Mouse (Mus musculus) limb, embryonic 11.5 days (tissue): ENCODE results near the gene Ap1b1. TPM values are rescaled to one million over a fixed set of nuclear protein-coding genes. Genes with fewer than 3 reads are reported as not detected.

Experiments used
- ATAC-seq: fragments of 200-750 bp; cut with Nextera tagmentation; 2 replicates; pipeline ENCODE4 v1.8.0; 2017; ENCODE audit warnings: low read depth; ENCODE audit not compliant: insufficient number of reproducible peaks, low FRiP score, low TSS enrichment
- DNase-seq: peaks from one replicate; pipeline ENCODE4 v3.0.0-alpha.2; 2015; ENCODE audit warnings: low spot score
- H3K27ac ChIP-seq: fragments of 300-500 bp; sonication (generic); replicated peaks from 2 replicates; pipeline ENCODE4 v1.5.1; 2014; ENCODE audit warnings: low read depth, mild to moderate bottlenecking, low read length
- H3K27me3 ChIP-seq: fragments of 300-500 bp; sonication (generic); 2 replicates; pipeline ENCODE4 v1.6.1; 2014; ENCODE audit warnings: mild to moderate bottlenecking, low read length, mixed read lengths; ENCODE audit not compliant: control insufficient read depth, insufficient read depth
- H3K36me3 ChIP-seq: fragments of 300-500 bp; sonication (generic); 2 replicates; pipeline ENCODE4 v1.6.1; 2014; ENCODE audit warnings: mild to moderate bottlenecking, low read length, moderate library complexity, mixed read lengths; ENCODE audit not compliant: control insufficient read depth, insufficient read depth
- H3K4me1 ChIP-seq: fragments of 300-500 bp; sonication (generic); 2 replicates; pipeline ENCODE4 v1.6.1; 2014; ENCODE audit warnings: low read length, mixed read lengths; ENCODE audit not compliant: control insufficient read depth, insufficient read depth
- H3K4me2 ChIP-seq: fragments of 300-500 bp; sonication (generic); 2 replicates; pipeline ENCODE4 v1.6.1; 2014; ENCODE audit warnings: low read depth, mild to moderate bottlenecking, moderate library complexity; ENCODE audit not compliant: severe bottlenecking
- H3K4me3 ChIP-seq: fragments of 300-500 bp; sonication (generic); 2 replicates; pipeline ENCODE4 v1.5.1; 2014; ENCODE audit warnings: low read depth, low read length
- H3K9ac ChIP-seq: fragments of 300-500 bp; sonication (generic); 2 replicates; pipeline ENCODE4 v1.6.1; 2014; ENCODE audit warnings: mild to moderate bottlenecking, low read length
- H3K9me3 ChIP-seq: fragments of 300-500 bp; sonication (generic); 2 replicates; pipeline ENCODE4 v1.6.1; 2016; ENCODE audit warnings: low read length; ENCODE audit not compliant: control insufficient read depth
- WGBS: fragments of 180-500 bp; shearing (Covaris S2); extraction: QIAGEN DNeasy Blood & Tissue Kit; methylation state at CpG from one replicate; pipeline ENCODE4 v1.1.7; 2014; 5-methylcytosine and 5-hydroxymethylcytosine counted together
- polyA plus RNA-seq: library from polyadenylated mRNA; unstranded; fragments of >200 nt; fragmentation: Nextera tagmentation; extraction: Ambion mirVana; gene quantifications from 2 replicates; pipeline ENCODE4 v1.2.1, GENCODE M21; 2014

Gene Ap1b1
- polyA plus RNA-seq, 1 experiment from 2014 or later, result 48.9 TPM

GRCm38 (mm10) chr11:5008867-5009266, 22.2 kb downstream of the Ap1b1 start:
- Histone ChIP-seq H3K27ac (no peak overlapping the region), H3K4me3 (no peak overlapping the region), H3K4me1 (no peaks in the 10 kb centered on the region), H3K27me3 (no peaks in the 10 kb centered on the region), H3K9me3 (no peaks in the 10 kb centered on the region), H3K36me3 (peaks cover 3% of the 10 kb centered on the region; the same call in 1 of the 2 replicates), H3K9ac (no peak overlapping the region), H3K4me2 (no peak overlapping the region)
- DNase-seq (no peak), ATAC-seq (no peak)
- 88% methylated on average over 3 of the region's 3 CpGs for WGBS

GRCm38 (mm10) chr11:5009354-5010074, 22.9 kb downstream of the Ap1b1 start:
- no peaks in the 10 kb centered on the region for H3K27me3 ChIP-seq

GRCm38 (mm10) chr11:5010205-5010604, 23.6 kb downstream of the Ap1b1 start:
- no peak for DNase-seq
- Histone ChIP-seq H3K4me2 (no peak overlapping the region), H3K9ac (no peak overlapping the region), H3K27ac (no peak overlapping the region), H3K27me3 (no peaks in the 10 kb centered on the region), H3K4me1 (no peaks in the 10 kb centered on the region), H3K9me3 (no peaks in the 10 kb centered on the region), H3K4me3 (no peak overlapping the region), H3K36me3 (peaks cover 5% of the 10 kb centered on the region; the same call in 1 of the 2 replicates)
- 95% methylated on average over 1 of the region's 1 CpGs for WGBS
- ATAC-seq, result no peak

More at GRCm38 (mm10) chr11:5009354-5010074, 22.9 kb downstream of the Ap1b1 start:
- Histone ChIP-seq H3K9ac (no peak overlapping the region), H3K4me1 (no peaks in the 10 kb centered on the region), H3K4me2 (no peak overlapping the region), H3K4me3 (no peak overlapping the region), H3K27ac (no peak overlapping the region), H3K36me3 (peaks cover 5% of the 10 kb centered on the region; the same call in 1 of the 2 replicates), H3K9me3 (no peaks in the 10 kb centered on the region)
- DNase-seq, result no peak
- WGBS, result 90% methylated on average over 3 of the region's 3 CpGs
- no peak for ATAC-seq

DNA sequence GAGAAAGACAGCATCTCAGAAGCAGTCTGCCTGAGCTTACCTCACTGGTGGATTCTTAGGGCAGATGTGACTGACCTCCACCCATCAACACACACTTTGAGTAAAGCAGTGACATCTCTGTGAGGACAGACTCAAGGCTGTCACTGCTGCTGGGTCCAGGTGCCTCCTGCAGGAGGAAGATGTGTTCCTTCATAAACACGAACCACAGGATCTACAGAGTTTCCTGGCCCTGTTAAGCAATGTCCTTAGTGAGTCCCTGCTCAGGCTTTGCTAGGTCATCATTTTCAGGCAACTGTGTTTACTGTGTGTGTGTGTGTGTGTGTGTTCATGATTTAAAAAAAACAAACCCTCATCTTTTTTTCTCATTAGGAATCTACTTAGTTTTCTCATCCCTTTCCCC, 24.9 kb downstream of the Ap1b1 start:
- no peaks in the 10 kb centered on the region for H3K4me1 ChIP-seq
- H3K27me3 ChIP-seq, result no peaks in the 10 kb centered on the region
- WGBS, result 86% methylated on average over 1 of the region's 1 CpGs
- no peak overlapping the region for H3K9ac ChIP-seq
- ATAC-seq (no peak), DNase-seq (no peak)
- H3K36me3 ChIP-seq, result peaks cover 11% of the 10 kb centered on the region; the same call in 1 of the 2 replicates
- H3K4me3 ChIP-seq, result no peak overlapping the region
- no peaks in the 10 kb centered on the region for H3K9me3 ChIP-seq
- no peak overlapping the region for H3K4me2 ChIP-seq
- H3K27ac ChIP-seq, result no peak overlapping the region

DNA sequence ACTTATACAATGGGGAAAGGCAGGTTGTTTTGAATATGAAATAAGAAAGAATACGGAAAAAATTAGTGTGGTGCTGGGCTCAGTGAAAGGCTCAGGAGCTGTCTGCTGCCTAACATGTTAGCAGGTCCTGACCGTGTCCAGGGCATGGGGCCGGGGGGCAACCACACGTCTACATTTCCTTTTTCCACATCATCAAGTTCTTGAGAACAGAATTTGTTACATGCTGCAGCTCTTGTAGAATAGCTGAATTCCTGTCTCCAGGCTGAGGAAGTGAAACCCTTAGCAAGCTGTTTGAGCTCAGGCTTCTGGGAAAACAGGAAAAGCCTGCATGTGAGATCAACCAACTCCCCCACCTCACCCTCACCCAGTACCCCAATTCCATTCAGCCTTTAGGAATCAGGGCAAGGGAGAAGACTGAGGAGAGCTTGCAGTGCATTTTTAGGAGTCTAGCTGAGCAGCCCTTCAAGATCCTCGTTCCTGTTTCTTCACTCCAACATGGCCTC, 25.6 kb downstream of the Ap1b1 start:
- Histone ChIP-seq H3K4me2 (no peak overlapping the region), H3K4me3 (no peak overlapping the region), H3K9ac (no peak overlapping the region), H3K4me1 (no peaks in the 10 kb centered on the region), H3K36me3 (peaks cover 11% of the 10 kb centered on the region; the same call in 1 of the 2 replicates), H3K27me3 (no peaks in the 10 kb centered on the region), H3K27ac (no peak overlapping the region), H3K9me3 (no peaks in the 10 kb centered on the region)
- 87% methylated on average over 5 of the region's 5 CpGs for WGBS
- ATAC-seq, result no peak
- DNase-seq, result no peak

DNA sequence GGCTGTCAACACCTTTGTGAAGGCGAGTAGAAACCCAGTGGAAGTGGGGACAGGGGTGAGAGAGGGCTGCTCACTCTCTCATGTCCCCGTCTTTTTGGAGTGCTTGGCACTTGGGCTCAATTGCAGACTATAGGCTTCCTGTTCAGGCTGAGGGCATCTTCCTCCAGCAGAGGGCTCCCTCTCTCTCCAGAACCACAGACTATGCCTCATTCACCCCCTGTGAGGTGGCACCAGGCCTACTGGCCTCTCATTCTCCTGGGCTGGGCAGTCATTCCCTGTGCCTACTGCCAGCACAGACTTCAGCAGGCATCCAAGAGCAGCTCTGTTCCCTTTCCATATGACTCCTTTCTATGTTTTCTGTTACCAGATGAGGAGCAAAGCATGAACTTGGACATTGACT, 29.1 kb downstream of the Ap1b1 start:
- no peak for ATAC-seq
- H3K36me3 ChIP-seq, result peaks cover 19% of the 10 kb centered on the region
- WGBS, result 53% methylated on average over 2 of the region's 2 CpGs

DNA sequence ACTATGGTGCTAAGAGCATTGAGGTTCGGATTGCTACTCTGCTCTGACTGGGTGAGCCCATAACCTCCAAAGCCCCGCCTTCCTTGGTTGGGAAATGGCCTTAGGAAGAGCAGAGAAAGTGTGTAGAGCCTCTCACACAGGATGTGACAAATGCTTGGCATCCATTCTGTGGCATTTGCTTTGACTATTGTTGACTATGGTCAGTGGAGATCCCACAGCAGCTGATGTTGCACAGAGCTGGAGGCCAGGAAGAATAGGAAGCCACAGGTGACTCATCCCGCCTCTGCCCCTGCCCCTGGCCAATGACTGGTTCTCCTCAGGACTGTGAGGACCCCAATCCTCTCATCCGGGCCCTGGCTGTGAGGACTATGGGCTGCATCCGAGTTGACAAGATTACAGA, 29.7 kb downstream of the Ap1b1 start:
- peaks cover 18% of the 10 kb centered on the region for H3K36me3 ChIP-seq
- no peak for ATAC-seq
- H3K27me3 ChIP-seq, result no peaks in the 10 kb centered on the region
- no peaks in the 10 kb centered on the region for H3K4me1 ChIP-seq
- WGBS, result 91% methylated on average over 5 of the region's 5 CpGs
- H3K9ac ChIP-seq, result no peak overlapping the region
- H3K4me2 ChIP-seq, result no peak overlapping the region
- no peak overlapping the region for H3K27ac ChIP-seq
- no peak overlapping the region for H3K4me3 ChIP-seq
- no peak for DNase-seq
- H3K9me3 ChIP-seq, result no peaks in the 10 kb centered on the region

More for the DNA sequence above, 29.1 kb downstream of the Ap1b1 start:
- H3K9ac ChIP-seq, result no peak overlapping the region
- no peaks in the 10 kb centered on the region for H3K27me3 ChIP-seq
- H3K9me3 ChIP-seq, result no peaks in the 10 kb centered on the region
- peak; percentile 36 for DNase-seq
- no peak overlapping the region for H3K4me2 ChIP-seq
- H3K4me3 ChIP-seq, result no peak overlapping the region
- no peak overlapping the region for H3K27ac ChIP-seq
- no peaks in the 10 kb centered on the region for H3K4me1 ChIP-seq

GRCm38 (mm10) chr11:5017506-5017905, 30.9 kb downstream of the Ap1b1 start:
- ATAC-seq (no peak), DNase-seq (no peak)
- no peaks in the 10 kb centered on the region for H3K4me1 ChIP-seq
- peaks cover 16% of the 10 kb centered on the region for H3K36me3 ChIP-seq
- H3K27me3 ChIP-seq, result no peaks in the 10 kb centered on the region
- no peak overlapping the region for H3K9ac ChIP-seq
- WGBS, result 80% methylated on average over 6 of the region's 6 CpGs
- no peak overlapping the region for H3K4me3 ChIP-seq
- no peak overlapping the region for H3K4me2 ChIP-seq
- no peaks in the 10 kb centered on the region for H3K9me3 ChIP-seq
- H3K27ac ChIP-seq, result no peak overlapping the region
